Mouse (Mus musculus) adrenal gland, postnatal 10 days (tissue): ENCODE data around the gene Ccnh. TPM values are rescaled to one million over a fixed set of nuclear protein-coding genes. Genes with fewer than 3 reads are reported as not detected.
"Not testable (repeated sequence)": the region's sequence is repeated elsewhere in the genome, so short reads cannot be mapped to it uniquely, and the experiment has no call there.

Experiments used
- DNase-seq: peaks from one replicate; pipeline ENCODE4 v3.0.0; 2021; ENCODE audit warnings: mixed read lengths
- long read RNA-seq, 2 experiments: library from polyadenylated mRNA; stranded (forward); transcript quantifications; one replicate each; pipeline ENCODE4 v2.0.0; 2021
- total RNA-seq, 2 experiments: library from RNA; stranded (reverse); gene quantifications; 2 replicates each; pipeline ENCODE4 v1.2.3; 2021

The Ccnh gene
- 10 to 100 TPM; 38.7 to 40.2 TPM for total RNA-seq
- long read RNA-seq, experiment 1, transcript Ccnh-201 (9 exons, 2,045 nt) = major isoform, 51 of 67 reads
- long read RNA-seq, experiment 1, transcript Ccnh-202 (9 exons, 1,055 nt) = minor isoform, 6 of 67 reads
- long read RNA-seq, experiment 1, partial matches to known transcripts = 2 of 67 reads
- long read RNA-seq, experiment 1, other reads (novel, unspliced or antisense) = 8 of 67 reads
- long read RNA-seq, experiment 2, transcript Ccnh-201 (9 exons, 2,045 nt) = major isoform, 38 of 42 reads
- long read RNA-seq, experiment 2, partial matches to known transcripts = 2 of 42 reads
- long read RNA-seq, experiment 2, other reads (novel, unspliced or antisense) = 2 of 42 reads

- DNase-seq = peak; percentile 96
These were observed at the start of gene Ccnh for GRCm38 (mm10) chr13:85188903-85189643. Gene Ccnh, plus strand, starts transcription at chr13:85189408.

DNA sequence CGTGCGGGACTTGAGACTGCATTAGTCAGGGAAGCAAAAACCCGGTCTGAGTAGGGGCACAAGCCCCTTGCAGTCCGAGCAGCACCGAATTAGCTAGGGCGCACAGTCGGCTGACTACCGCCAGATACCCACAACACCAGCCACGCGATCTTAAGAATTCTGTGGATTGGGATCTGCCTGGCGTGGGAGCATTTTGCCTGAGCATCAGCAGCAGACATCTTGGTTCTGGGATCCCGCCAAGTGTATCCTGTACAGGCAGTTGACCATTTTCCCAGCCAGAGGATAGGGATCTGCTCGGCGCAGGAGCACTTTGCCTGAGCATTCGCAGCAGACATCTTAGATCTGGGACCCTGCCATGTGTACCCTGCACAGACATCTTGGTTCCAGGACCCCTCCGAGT lies 45.8 kb upstream of the Ccnh start:
- not testable (repeated sequence) for DNase-seq

DNA sequence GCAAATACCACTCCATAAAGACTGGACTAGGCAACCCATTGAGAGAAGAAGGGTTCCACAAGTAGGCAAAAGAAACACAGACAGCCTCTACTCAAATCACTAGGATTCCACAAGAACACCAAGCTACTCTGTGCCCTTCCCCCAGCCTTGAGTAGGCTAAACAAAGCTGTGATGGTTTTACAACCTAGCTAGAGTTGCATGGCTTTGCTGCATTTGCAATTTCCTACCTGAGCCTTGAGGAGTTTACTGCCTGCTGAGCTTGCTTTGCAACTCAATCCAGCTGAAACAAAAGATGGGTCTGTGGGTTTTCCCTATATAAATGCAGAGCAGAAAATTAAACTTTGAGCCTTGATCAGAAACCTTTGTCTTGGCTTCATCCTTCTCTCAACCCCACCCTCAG lies 42.7 kb upstream of the Ccnh start:
- DNase-seq = no peak

DNA sequence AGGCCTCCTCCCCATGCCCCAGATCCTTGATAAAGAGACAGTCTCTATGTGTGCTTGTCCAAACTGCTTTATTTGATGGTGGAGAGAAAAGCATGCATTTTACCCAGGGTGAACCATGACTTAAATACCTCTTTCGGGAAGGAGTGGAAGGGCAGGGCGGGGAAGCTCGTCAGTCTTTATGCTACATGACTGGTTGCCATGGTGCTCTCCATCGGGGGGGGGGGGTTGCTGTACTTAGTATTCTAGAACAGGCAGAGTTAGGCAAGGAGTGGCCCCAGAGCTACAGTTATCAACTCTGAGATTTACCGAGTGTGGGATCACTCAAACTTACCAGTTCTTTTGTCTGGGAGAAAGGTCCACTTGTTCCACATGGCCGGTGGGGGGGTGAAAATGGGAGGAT lies 34.5 kb upstream of the Ccnh start:
- no peak for DNase-seq

DNA sequence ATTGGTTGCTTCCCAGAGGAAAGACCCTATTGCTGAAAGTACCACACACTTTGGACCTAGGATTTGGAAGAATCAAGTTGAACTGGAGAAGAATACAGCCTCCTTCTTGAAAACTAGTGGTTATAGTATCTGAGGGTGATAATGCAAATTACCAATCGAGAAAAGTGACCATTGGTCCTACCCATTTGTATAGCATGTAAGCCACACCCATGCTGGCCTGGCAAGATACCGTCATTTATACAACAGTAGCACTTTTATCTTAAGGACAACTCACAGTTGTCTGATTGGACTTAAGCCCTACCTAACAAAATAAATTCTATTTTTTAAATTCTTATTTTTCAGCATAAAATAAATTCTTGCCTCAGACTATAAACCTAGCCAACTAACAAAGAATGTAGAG lies 29.2 kb upstream of the Ccnh start:
- DNase-seq = no peak

DNA sequence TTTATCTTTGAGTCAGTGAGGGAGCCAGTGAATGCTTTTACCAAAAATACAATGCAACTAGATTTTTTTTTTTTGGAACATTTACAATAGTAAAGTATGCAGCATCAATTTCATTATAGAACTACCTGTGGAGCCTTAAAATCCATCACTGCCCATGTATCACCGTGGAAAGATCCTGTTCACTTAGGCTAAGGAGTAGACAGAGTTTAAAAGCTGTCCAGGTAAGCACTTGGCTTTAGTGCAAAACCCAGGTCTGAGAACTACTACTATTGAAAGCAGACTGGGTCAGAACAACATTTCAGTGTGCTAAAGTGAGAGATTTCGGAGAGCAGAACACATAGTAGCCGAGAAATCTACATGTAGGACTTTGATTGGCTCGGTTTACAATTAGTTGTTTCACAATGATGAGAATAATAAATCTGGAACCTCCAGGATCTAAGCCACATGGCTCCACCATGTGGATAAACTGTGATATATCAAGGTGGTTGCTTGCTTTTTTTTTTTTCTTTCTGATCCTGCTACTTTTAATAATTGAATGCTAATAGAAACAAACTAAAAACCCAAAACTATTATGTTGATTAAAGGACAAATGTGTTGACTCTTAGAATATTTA lies 24.6 kb upstream of the Ccnh start:
- DNase-seq = no peak

DNA sequence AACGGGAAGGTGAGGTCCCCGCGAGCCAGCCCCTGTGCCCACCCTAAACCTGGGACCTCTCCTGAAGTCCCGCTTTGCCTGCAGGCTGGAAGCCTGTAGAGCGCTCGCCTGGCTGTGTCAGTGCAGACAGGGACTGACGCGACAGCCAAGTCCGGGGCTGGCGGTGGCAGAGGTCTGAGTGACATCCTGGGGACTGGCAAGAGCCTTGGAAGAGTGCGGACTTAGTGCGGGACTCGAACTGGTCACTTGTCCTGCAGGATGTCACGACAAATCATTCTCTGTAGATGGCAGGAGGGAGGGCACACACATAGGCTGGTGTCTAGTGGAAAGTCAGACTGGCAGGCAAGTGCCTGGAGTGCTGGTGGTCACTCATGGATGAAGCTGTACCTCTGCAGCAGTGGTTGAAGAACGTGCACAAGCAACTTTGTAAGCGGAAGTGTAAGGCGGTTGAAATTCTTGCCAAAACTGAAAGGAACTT lies 475 bp downstream of the Ccnh start:
- no peak for DNase-seq

GRCm38 (mm10) chr13:85191253-85191652 lies 2.0 kb downstream of the Ccnh start:
- no peak for DNase-seq

DNA sequence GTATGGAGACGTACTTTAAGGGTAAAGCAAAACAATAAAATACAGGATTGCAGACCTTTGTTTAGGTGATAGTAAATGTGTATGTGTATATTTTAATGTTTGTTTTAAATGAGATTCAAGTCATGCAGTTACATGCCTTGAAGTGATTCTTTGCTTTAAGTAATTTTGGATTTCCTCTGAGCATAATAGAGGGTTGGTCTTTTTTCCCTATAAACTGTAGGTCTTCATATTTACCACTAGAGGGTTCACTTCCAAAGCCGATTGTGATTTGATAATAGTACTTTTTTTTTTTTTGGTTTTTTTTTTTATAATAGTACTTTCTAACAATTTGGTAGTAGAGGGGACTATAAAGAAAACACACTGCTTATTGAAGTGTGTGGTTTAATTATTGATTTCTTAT lies 18.3 kb downstream of the Ccnh start:
- no peak for DNase-seq

DNA sequence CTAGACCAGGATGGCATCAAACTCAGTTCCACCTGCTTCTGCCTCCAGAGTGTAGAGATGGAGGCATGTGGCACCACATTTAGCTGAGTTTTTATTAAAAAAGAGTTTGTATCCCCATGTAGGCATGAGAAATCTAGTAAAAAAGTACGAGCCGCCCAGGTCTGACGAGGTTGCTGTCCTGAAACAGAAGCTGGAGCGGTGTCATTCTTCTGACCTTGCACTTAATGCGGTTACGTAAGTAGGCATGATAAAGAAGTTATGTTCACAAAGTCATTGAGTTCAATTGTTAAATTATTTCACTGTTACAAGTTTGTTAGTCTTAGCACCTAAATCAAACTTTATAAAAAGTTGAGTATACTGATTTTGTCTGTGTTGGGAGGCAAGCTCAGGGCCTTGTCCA lies 19.4 kb downstream of the Ccnh start:
- DNase-seq = peak; percentile 18

- DNase-seq = no peak
These were observed 21.1 kb downstream of the Ccnh start for GRCm38 (mm10) chr13:85210353-85210752.

- DNase-seq = no peak
These were observed 29.4 kb downstream of the Ccnh start for GRCm38 (mm10) chr13:85218656-85219055.

DNA sequence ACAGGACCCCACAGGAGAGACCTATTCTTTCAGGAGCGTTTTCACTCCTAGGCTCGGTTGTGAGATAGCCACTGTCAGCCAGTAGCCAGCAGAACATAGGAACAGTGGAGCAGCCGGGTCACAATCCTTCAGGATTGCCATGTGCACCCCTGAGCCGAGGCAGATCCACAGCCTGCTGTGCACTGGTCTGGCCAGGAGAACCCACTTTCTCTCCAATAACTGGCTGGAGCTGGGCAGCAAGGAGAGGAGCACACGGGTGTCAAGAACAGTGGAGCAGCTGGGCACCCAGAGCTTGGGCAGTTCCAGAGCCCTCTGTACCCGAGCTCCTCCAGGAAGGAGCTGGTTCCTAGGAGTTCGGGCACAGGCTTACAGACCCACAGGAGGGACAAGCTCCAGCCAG lies 49.6 kb downstream of the Ccnh start:
- DNase-seq = no peak

Other genes with a start within 250 kb of the Ccnh start
- gene Rasa1, start 99.7 kb downstream of the Ccnh start, total RNA-seq = 10 to 100 TPM; 41.9 to 48.9 TPM